Comparison of ENCODE assay signal across 16 mouse cellular contexts in the genomic region with DNA sequence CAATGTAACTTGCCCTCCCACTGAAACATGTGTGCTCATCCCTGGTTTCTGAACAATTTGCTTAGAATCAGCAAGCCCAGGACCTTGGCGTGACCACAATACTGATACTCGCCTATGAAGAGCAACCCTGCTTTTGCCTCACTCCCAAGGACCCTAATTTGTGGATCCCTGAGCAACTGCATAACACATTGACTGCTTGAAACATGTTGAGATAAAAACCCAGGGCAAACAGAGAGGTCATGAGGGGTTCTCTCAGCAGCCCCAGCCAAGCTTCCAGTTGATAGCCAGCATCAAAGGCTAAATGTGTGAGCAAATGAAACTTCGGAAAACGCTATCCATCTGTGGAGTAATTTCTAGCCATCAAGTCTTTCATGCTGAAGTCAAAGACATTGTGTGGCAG. TPM values are rescaled to one million over a fixed set of nuclear protein-coding genes. Genes with fewer than 3 reads are reported as not detected.
DNase-seq lines count a peak whose midpoint lies in the region; ATAC-seq and TF ChIP-seq lines count a peak whose summit lies in the region.
"Had no signal": no experiment of that assay in that cellular context is flagged by ENCODE, and none has a peak within 500 bp of the region (broad histone marks: within the 10 kb centered on the region; RNA-seq: fewer than 3 reads in every experiment).

No protein-coding gene starts in this region.

- no peaks in the 10 kb centered on the region for H3K36me3 ChIP-seq in forebrain, embryonic 13.5 days (ENCODE audit: poor library complexity, severe bottlenecking)
- no peaks in the 10 kb centered on the region for H3K36me3 ChIP-seq in forebrain, embryonic 12.5 days (replicated peaks)
- no peaks in the 10 kb centered on the region for H3K36me3 ChIP-seq in heart, embryonic 16.5 days (ENCODE audit: control insufficient read depth, insufficient read depth)
- H3K36me3 ChIP-seq in lung, embryonic 16.5 days (ENCODE audit: control insufficient read depth, insufficient read depth, low read length): no peaks in the 10 kb centered on the region
- H3K36me3 ChIP-seq in stomach, postnatal 0 days (ENCODE audit: control insufficient read depth, insufficient read depth, low read length): no peaks in the 10 kb centered on the region
- H3K36me3 ChIP-seq: hindbrain, embryonic 12.5 days; limb, embryonic 12.5 days; liver, embryonic 12.5 days; neural tube, embryonic 15.5 days had no signal

- no peak overlapping the region for H3K4me3 ChIP-seq in forebrain, embryonic 13.5 days
- H3K4me3 ChIP-seq in forebrain, embryonic 12.5 days (replicated peaks): no peak overlapping the region
- no peak overlapping the region for H3K4me3 ChIP-seq in heart, embryonic 16.5 days (ENCODE audit: low read length)
- no peak overlapping the region for H3K4me3 ChIP-seq in lung, embryonic 16.5 days (ENCODE audit: low read length)
- H3K4me3 ChIP-seq in stomach, postnatal 0 days (ENCODE audit: low read depth, low read length): no peak overlapping the region
- H3K4me3 ChIP-seq: hindbrain, embryonic 12.5 days; limb, embryonic 12.5 days; liver, embryonic 12.5 days; myocyte; neural tube, embryonic 15.5 days had no signal

- TF ChIP-seq CTCF in stomach, postnatal 0 days (IDR thresholded peaks at IDR 0.05; ENCODE audit: low read depth): no peak

- no peak overlapping the region for H3K4me2 ChIP-seq in forebrain, embryonic 13.5 days
- H3K4me2 ChIP-seq in forebrain, embryonic 12.5 days: no peak overlapping the region
- H3K4me2 ChIP-seq in heart, embryonic 16.5 days (ENCODE audit: low read depth, low read length): no peak overlapping the region
- H3K4me2 ChIP-seq in lung, embryonic 16.5 days (ENCODE audit: low read depth, low read length): no peak overlapping the region
- no peak overlapping the region for H3K4me2 ChIP-seq in stomach, postnatal 0 days (replicated peaks; ENCODE audit: low read depth)
- H3K4me2 ChIP-seq: hindbrain, embryonic 12.5 days; limb, embryonic 12.5 days; liver, embryonic 12.5 days; neural tube, embryonic 15.5 days had no signal

- TF ChIP-seq EP300 in stomach, postnatal 0 days (optimal IDR thresholded peaks at IDR 0.05): no peak

- H3K9me3 ChIP-seq in forebrain, embryonic 13.5 days (replicated peaks): no peaks in the 10 kb centered on the region
- H3K9me3 ChIP-seq in forebrain, embryonic 12.5 days: no peaks in the 10 kb centered on the region
- H3K9me3 ChIP-seq in heart, embryonic 16.5 days (replicated peaks; ENCODE audit: control insufficient read depth, low read length): no peaks in the 10 kb centered on the region; the same call in 1 of the 2 replicates
- no peaks in the 10 kb centered on the region for H3K9me3 ChIP-seq in lung, embryonic 16.5 days (ENCODE audit: control insufficient read depth, low read length)
- H3K9me3 ChIP-seq in stomach, postnatal 0 days (ENCODE audit: control insufficient read depth, low read length): no peaks in the 10 kb centered on the region
- H3K9me3 ChIP-seq: hindbrain, embryonic 12.5 days; limb, embryonic 12.5 days; liver, embryonic 12.5 days; neural tube, embryonic 15.5 days had no signal

- WGBS in forebrain, embryonic 13.5 days: 90% methylated on average over 4 of the region's 4 CpGs
- WGBS in forebrain, embryonic 12.5 days: 92% methylated on average over 4 of the region's 4 CpGs
- WGBS in heart, embryonic 16.5 days: 66% methylated on average over 4 of the region's 4 CpGs
- WGBS in lung, embryonic 16.5 days: 46% methylated on average over 4 of the region's 4 CpGs
- 76% methylated on average over 4 of the region's 4 CpGs for WGBS in stomach, postnatal 0 days

- no peaks in the 10 kb centered on the region for H3K27me3 ChIP-seq in forebrain, embryonic 13.5 days
- H3K27me3 ChIP-seq in forebrain, embryonic 12.5 days: no peaks in the 10 kb centered on the region
- H3K27me3 ChIP-seq in heart, embryonic 16.5 days (ENCODE audit: control insufficient read depth, insufficient read depth, low read length): no peaks in the 10 kb centered on the region
- H3K27me3 ChIP-seq in lung, embryonic 16.5 days (ENCODE audit: control insufficient read depth, insufficient read depth, low read depth, low read length): no peaks in the 10 kb centered on the region
- no peaks in the 10 kb centered on the region for H3K27me3 ChIP-seq in stomach, postnatal 0 days (ENCODE audit: control insufficient read depth, insufficient read depth, low read length)
- H3K27me3 ChIP-seq: hindbrain, embryonic 12.5 days; limb, embryonic 12.5 days; liver, embryonic 12.5 days; neural tube, embryonic 15.5 days had no signal

- H3K27ac ChIP-seq in forebrain, embryonic 13.5 days: no peak overlapping the region
- no peak overlapping the region for H3K27ac ChIP-seq in forebrain, embryonic 12.5 days
- 0 out of 2 replicates have a peak overlapping the region, but pooled peaks have one; percentile 3 for H3K27ac ChIP-seq in heart, embryonic 16.5 days (ENCODE audit: low read length)
- H3K27ac ChIP-seq in lung, embryonic 16.5 days (ENCODE audit: low read length): peak overlapping the region; percentile 45
- H3K27ac ChIP-seq in stomach, postnatal 0 days (replicated peaks): peak overlapping the region; percentile 71; the same call in 1 of the 2 replicates
- H3K27ac ChIP-seq: hindbrain, embryonic 12.5 days; limb, embryonic 12.5 days; liver, embryonic 12.5 days; neural tube, embryonic 15.5 days had no signal

- H3K4me1 ChIP-seq in forebrain, embryonic 13.5 days: no peaks in the 10 kb centered on the region
- no peaks in the 10 kb centered on the region for H3K4me1 ChIP-seq in forebrain, embryonic 12.5 days
- H3K4me1 ChIP-seq in heart, embryonic 16.5 days (ENCODE audit: control insufficient read depth, insufficient read depth, low read length): no peaks in the 10 kb centered on the region
- H3K4me1 ChIP-seq in lung, embryonic 16.5 days (replicated peaks; ENCODE audit: control insufficient read depth, insufficient read depth, low read length): no peaks in the 10 kb centered on the region; the same call in 1 of the 2 replicates
- no peaks in the 10 kb centered on the region for H3K4me1 ChIP-seq in stomach, postnatal 0 days (replicated peaks; ENCODE audit: control insufficient read depth, insufficient read depth)
- H3K4me1 ChIP-seq: hindbrain, embryonic 12.5 days; limb, embryonic 12.5 days; liver, embryonic 12.5 days; neural tube, embryonic 15.5 days had no signal

- no peak overlapping the region for H3K9ac ChIP-seq in forebrain, embryonic 13.5 days
- no peak overlapping the region for H3K9ac ChIP-seq in forebrain, embryonic 12.5 days
- no peak overlapping the region for H3K9ac ChIP-seq in heart, embryonic 16.5 days (ENCODE audit: low read length)
- no peak overlapping the region for H3K9ac ChIP-seq in lung, embryonic 16.5 days (ENCODE audit: low read length)
- H3K9ac ChIP-seq in stomach, postnatal 0 days (ENCODE audit: low read length): no peak overlapping the region
- H3K9ac ChIP-seq: hindbrain, embryonic 12.5 days; limb, embryonic 12.5 days; liver, embryonic 12.5 days; neural tube, embryonic 15.5 days had no signal

- no peak for DNase-seq in heart, postnatal 4 days
- no peak for DNase-seq in lung, postnatal 14 days
- DNase-seq in stomach, postnatal 0 days (ENCODE audit: low spot score): no peak
- DNase-seq: B cell, adult 2 months; midbrain, embryonic 14.5 days; right cerebral cortex, postnatal 25 days had no signal

- 0 out of 2 replicates have a peak, but pooled peaks have one; percentile 13 for ATAC-seq in forebrain, embryonic 13.5 days
- no peak for ATAC-seq in forebrain, embryonic 12.5 days (ENCODE audit: low FRiP score)
- no peak for ATAC-seq in heart, embryonic 16.5 days (replicated peaks; ENCODE audit: extremely low read depth, insufficient read depth, low FRiP score)
- ATAC-seq in lung, embryonic 16.5 days (ENCODE audit: low read depth): peak; percentile 53
- ATAC-seq in stomach, postnatal 0 days (ENCODE audit: low FRiP score, low TSS enrichment): no peak
- ATAC-seq: liver, embryonic 12.5 days had no signal

RNA-seq across cellular contexts. Expression of gene Igsf10, which starts 57.2 kb away (rescaled TPM):
- 2.2 and 2.3 TPM in 2 replicates for polyA plus RNA-seq in forebrain, embryonic 13.5 days (2015; fragmentation: Nextera tagmentation; extraction: Ambion mirVana)
- polyA plus RNA-seq in forebrain, embryonic 12.5 days (2016; fragmentation: Nextera tagmentation; extraction: Ambion mirVana): 3.7 and 4.1 TPM in 2 replicates
- polyA plus RNA-seq in heart, embryonic 16.5 days (2015; fragmentation: Nextera tagmentation; extraction: Ambion mirVana): 2.0 and 2.7 TPM in 2 replicates
- total RNA-seq in heart, postnatal 4 days (2021): 10 to 100 TPM; 11.2 to 11.8 TPM
- 6.5 and 9.6 TPM in 2 replicates for polyA plus RNA-seq in lung, embryonic 16.5 days (2015; fragmentation: Nextera tagmentation; extraction: Ambion mirVana)
- 3.2 and 4.5 TPM in 2 replicates for polyA plus RNA-seq in stomach, postnatal 0 days (2015; fragmentation: Nextera tagmentation; extraction: Ambion mirVana)
- total RNA-seq: granulocyte monocyte progenitor cell, adult 5-6 weeks had no signal

Comparison
In these comparisons a context has a peak if more than half of its experiments do, and no peak if none do; other contexts are left out.
1. ATAC-seq: peak in forebrain, embryonic 13.5 days (single experiment) and lung, embryonic 16.5 days (single experiment); none in forebrain, embryonic 12.5 days (single experiment), heart, embryonic 16.5 days (single experiment) and stomach, postnatal 0 days (single experiment).
2. H3K27ac ChIP-seq: peak in heart, embryonic 16.5 days (single experiment), lung, embryonic 16.5 days (single experiment) and stomach, postnatal 0 days (single experiment); none in forebrain, embryonic 13.5 days (single experiment) and forebrain, embryonic 12.5 days (single experiment).